Mouse (Mus musculus) layer of hippocampus, adult 2 months (tissue): Measurements from ENCODE around the gene Arl2. TPM values are rescaled to one million over a fixed set of nuclear protein-coding genes. Genes with fewer than 3 reads are reported as not detected.

Source experiments
- DNase-seq, 2 experiments: peaks; one replicate each; pipeline ENCODE4 v3.0.0; 2022; ENCODE audit warnings: low spot score in 2 of 2
- H3K27ac ChIP-seq: fragments of 200-600 bp; 2 replicates; pipeline ENCODE4 v1.8.1; 2022
- H3K4me3 ChIP-seq: fragments of 200-600 bp; 2 replicates; pipeline ENCODE4 v1.8.1; 2022; ENCODE audit warnings: mild to moderate bottlenecking
- CTCF ChIP-seq: fragments of 200-600 bp; conservative IDR thresholded peaks from 2 replicates; pipeline ENCODE4 v1.8.1; 2022; ENCODE audit warnings: antibody characterized with exemption, mild to moderate bottlenecking, moderate library complexity
- total RNA-seq, 2 experiments: library from RNA; stranded (reverse); gene quantifications; 2 replicates each; pipeline ENCODE4 v1.2.3; 2021

The Arl2 gene
- total RNA-seq, 2 experiments from 2014 or later = 72.1 to 76.9 TPM

GRCm38 (mm10) chr19:6121761-6122160, 19.6 kb downstream of the Arl2 start:
- no peak for TF ChIP-seq CTCF
- DNase-seq = no peak
- Histone ChIP-seq H3K4me3 (no peak overlapping the region), H3K27ac (no peak overlapping the region)

GRCm38 (mm10) chr19:6118677-6119185, 22.6 kb downstream of the Arl2 start:
- no peak for DNase-seq
- no peak for TF ChIP-seq CTCF
- Histone ChIP-seq H3K27ac (peak overlapping the region; percentile 95), H3K4me3 (peak overlapping the region; percentile 80)

GRCm38 (mm10) chr19:6117986-6118676, 23.2 kb downstream of the Arl2 start, which contains the start of gene Sac3d1:
Gene Sac3d1, minus strand, starts transcription at chr19:6118650.
- H3K4me3 ChIP-seq = peak within 1 kb of the TSS; percentile 80
- peak; percentile 91 to 92 for DNase-seq
- TF ChIP-seq CTCF = peak; percentile 38; the same call in 1 of the 2 replicates
- peak within 1 kb of the TSS; percentile 95 for H3K27ac ChIP-seq

- no peak for DNase-seq
- H3K4me3 ChIP-seq = peak overlapping the region; percentile 80
- peak overlapping the region; percentile 95 for H3K27ac ChIP-seq
- TF ChIP-seq CTCF = no peak
These were observed 23.9 kb downstream of the Arl2 start for GRCm38 (mm10) chr19:6117346-6117985.

GRCm38 (mm10) chr19:6116113-6116850, 25.1 kb downstream of the Arl2 start:
- no peak for DNase-seq

GRCm38 (mm10) chr19:6113116-6113515, 28.2 kb downstream of the Arl2 start:
- TF ChIP-seq CTCF = no peak
- H3K4me3 ChIP-seq = no peak overlapping the region
- H3K27ac ChIP-seq = no peak overlapping the region
- no peak for DNase-seq

More at GRCm38 (mm10) chr19:6116113-6116850, 25.1 kb downstream of the Arl2 start:
- H3K27ac ChIP-seq = no peak overlapping the region
- no peak overlapping the region for H3K4me3 ChIP-seq
- no peak for TF ChIP-seq CTCF

- Histone ChIP-seq H3K27ac (no peak within 1 kb of the TSS), H3K4me3 (no peak within 1 kb of the TSS)
- no peak for DNase-seq
- no peak for TF ChIP-seq CTCF
These were observed 35.8 kb downstream of the Arl2 start, which contains the start of gene Naaladl1 for GRCm38 (mm10) chr19:6105586-6105985. Gene Naaladl1, plus strand, starts transcription at chr19:6105782.

GRCm38 (mm10) chr19:6104476-6104875, 36.9 kb downstream of the Arl2 start:
- no peak for TF ChIP-seq CTCF
- DNase-seq = no peak
- no peak overlapping the region for H3K4me3 ChIP-seq
- no peak overlapping the region for H3K27ac ChIP-seq

- no peak for TF ChIP-seq CTCF
- no peak overlapping the region for H3K27ac ChIP-seq
- no peak overlapping the region for H3K4me3 ChIP-seq
- no peak for DNase-seq
These were observed 39.0 kb downstream of the Arl2 start for GRCm38 (mm10) chr19:6102169-6102853.

- no peak overlapping the region for H3K4me3 ChIP-seq
- DNase-seq = no peak
- TF ChIP-seq CTCF = no peak
These were observed 40.2 kb downstream of the Arl2 start for GRCm38 (mm10) chr19:6101186-6101585.

GRCm38 (mm10) chr19:6097847-6098246, 43.5 kb downstream of the Arl2 start:
- no peak for TF ChIP-seq CTCF
- Histone ChIP-seq H3K4me3 (no peak overlapping the region), H3K27ac (no peak overlapping the region)
- no peak for DNase-seq

More at GRCm38 (mm10) chr19:6101186-6101585, 40.2 kb downstream of the Arl2 start:
- H3K27ac ChIP-seq = no peak overlapping the region

GRCm38 (mm10) chr19:6094119-6094518, 47.2 kb downstream of the Arl2 start, which contains the start of gene AC131692.1:
Gene AC131692.1, plus strand, starts transcription at chr19:6094419.
- DNase-seq = no peak
- H3K27ac ChIP-seq = no peak within 1 kb of the TSS
- no peak within 1 kb of the TSS for H3K4me3 ChIP-seq
- no peak for TF ChIP-seq CTCF

- TF ChIP-seq CTCF = no peak
- Histone ChIP-seq H3K4me3 (no peak overlapping the region), H3K27ac (no peak overlapping the region)
- DNase-seq = no peak
These were observed 52.5 kb downstream of the Arl2 start for GRCm38 (mm10) chr19:6088841-6089240.
